Mouse (Mus musculus): ENCODE data around the gene Prss46. TPM values are rescaled to one million over a fixed set of nuclear protein-coding genes. Genes with fewer than 3 reads are reported as not detected.
"Not testable (repeated sequence)": the region's sequence is repeated elsewhere in the genome, so short reads cannot be mapped to it uniquely, and the experiment has no call there.

Prss46 gene
- not detected in 2 replicates for polyA plus RNA-seq (2016; fragmentation: Nextera tagmentation; extraction: Ambion mirVana)

- Histone ChIP-seq H3K4me3 (no peak within 1 kb of the TSS), H3K27me3 (ENCODE audit: low read depth, poor library complexity, severe bottlenecking) (no peaks in the 10 kb centered on the region), H3K36me3 (no peaks in the 10 kb centered on the region), H3K27ac (replicated peaks) (no peak within 1 kb of the TSS), H3K4me1 (0 out of 2 replicates have a peak, but pooled peaks cover 3% of the 10 kb centered on the region), H3K9me3 (replicated peaks) (no peaks in the 10 kb centered on the region)
- DNase-seq (ENCODE audit: low spot score), result no peak
- WGBS, result 89% methylated on average over 10 of the region's 10 CpGs
These were observed at the start of gene Prss46 for GRCm38 (mm10) chr9:110844206-110844605. Prss46 (plus strand) TSS chr9:110844506.

GRCm38 (mm10) chr9:110797013-110797412 is 47.3 kb upstream of the Prss46 start:
- no peak for DNase-seq (ENCODE audit: low spot score)
- no peaks in the 10 kb centered on the region for H3K27me3 ChIP-seq (ENCODE audit: low read depth, poor library complexity, severe bottlenecking)
- no peak overlapping the region for H3K4me3 ChIP-seq
- no peaks in the 10 kb centered on the region for H3K4me1 ChIP-seq
- no peaks in the 10 kb centered on the region for H3K36me3 ChIP-seq
- H3K27ac ChIP-seq (replicated peaks), result no peak overlapping the region
- H3K9me3 ChIP-seq (replicated peaks), result no peaks in the 10 kb centered on the region
- WGBS, result 82% methylated on average over 10 of the region's 10 CpGs

GRCm38 (mm10) chr9:110797866-110798265 is 46.4 kb upstream of the Prss46 start, which contains the start of gene Prss42:
Prss42 (plus strand) TSS chr9:110798166.
- no peaks in the 10 kb centered on the region for H3K4me1 ChIP-seq
- no peaks in the 10 kb centered on the region for H3K27me3 ChIP-seq (ENCODE audit: low read depth, poor library complexity, severe bottlenecking)
- no peak within 1 kb of the TSS for H3K27ac ChIP-seq (replicated peaks)
- H3K36me3 ChIP-seq, result no peaks in the 10 kb centered on the region
- no peaks in the 10 kb centered on the region for H3K9me3 ChIP-seq (replicated peaks)
- 92% methylated on average over 14 of the region's 14 CpGs for WGBS
- DNase-seq (ENCODE audit: low spot score), result no peak
- no peak within 1 kb of the TSS for H3K4me3 ChIP-seq

- Histone ChIP-seq H3K4me1 (peaks cover 4% of the 10 kb centered on the region; the same call in 1 of the 2 replicates), H3K4me3 (no peak overlapping the region), H3K27me3 (ENCODE audit: low read depth, poor library complexity, severe bottlenecking) (no peaks in the 10 kb centered on the region), H3K9me3 (replicated peaks) (no peaks in the 10 kb centered on the region), H3K27ac (replicated peaks) (no peak overlapping the region), H3K36me3 (no peaks in the 10 kb centered on the region)
- no peak for DNase-seq (ENCODE audit: low spot score)
- WGBS, result 92% methylated on average over 8 of the region's 8 CpGs
These were observed 43.3 kb upstream of the Prss46 start for GRCm38 (mm10) chr9:110800834-110801479.

GRCm38 (mm10) chr9:110803294-110803693 is 41.0 kb upstream of the Prss46 start:
- no peaks in the 10 kb centered on the region for H3K27me3 ChIP-seq (ENCODE audit: low read depth, poor library complexity, severe bottlenecking)
- 80% methylated on average over 4 of the region's 4 CpGs for WGBS
- no peak overlapping the region for H3K27ac ChIP-seq (replicated peaks)
- H3K36me3 ChIP-seq, result no peaks in the 10 kb centered on the region
- no peak for DNase-seq (ENCODE audit: low spot score)
- H3K4me1 ChIP-seq, result peaks cover 4% of the 10 kb centered on the region; the same call in 1 of the 2 replicates
- no peak overlapping the region for H3K4me3 ChIP-seq
- H3K9me3 ChIP-seq (replicated peaks), result no peaks in the 10 kb centered on the region

- no peaks in the 10 kb centered on the region for H3K9me3 ChIP-seq (replicated peaks)
- WGBS, result 91% methylated on average over 4 of the region's 4 CpGs
These were observed 34.3 kb upstream of the Prss46 start for GRCm38 (mm10) chr9:110810051-110810450.

GRCm38 (mm10) chr9:110813789-110814188 is 30.5 kb upstream of the Prss46 start, which contains the start of gene Prss44:
Prss44 (plus strand) TSS chr9:110813994.
- DNase-seq (ENCODE audit: low spot score), result no peak
- Histone ChIP-seq H3K27me3 (ENCODE audit: low read depth, poor library complexity, severe bottlenecking) (peaks cover 6% of the 10 kb centered on the region; the same call in 1 of the 2 replicates), H3K4me3 (no peak within 1 kb of the TSS), H3K36me3 (no peaks in the 10 kb centered on the region), H3K4me1 (no peaks in the 10 kb centered on the region), H3K27ac (replicated peaks) (no peak within 1 kb of the TSS), H3K9me3 (replicated peaks) (no peaks in the 10 kb centered on the region)
- WGBS, result 66% methylated on average over 18 of the region's 18 CpGs

More at GRCm38 (mm10) chr9:110810051-110810450, 34.3 kb upstream of the Prss46 start:
- no peak overlapping the region for H3K27ac ChIP-seq (replicated peaks)
- H3K36me3 ChIP-seq, result no peaks in the 10 kb centered on the region
- H3K27me3 ChIP-seq (ENCODE audit: low read depth, poor library complexity, severe bottlenecking), result peaks cover 6% of the 10 kb centered on the region; the same call in 1 of the 2 replicates
- DNase-seq (ENCODE audit: low spot score), result no peak
- H3K4me1 ChIP-seq, result no peaks in the 10 kb centered on the region
- no peak overlapping the region for H3K4me3 ChIP-seq

- not testable (repeated sequence) for DNase-seq (ENCODE audit: low spot score); H3K36me3 ChIP-seq; H3K27me3 ChIP-seq (ENCODE audit: low read depth, poor library complexity, severe bottlenecking); H3K9me3 ChIP-seq (replicated peaks); H3K4me1 ChIP-seq; H3K27ac ChIP-seq (replicated peaks); H3K4me3 ChIP-seq
These were observed 23.8 kb upstream of the Prss46 start for GRCm38 (mm10) chr9:110820546-110820945.

- Histone ChIP-seq H3K9me3 (replicated peaks) (no peaks in the 10 kb centered on the region), H3K4me1 (no peaks in the 10 kb centered on the region), H3K36me3 (no peaks in the 10 kb centered on the region), H3K4me3 (no peak overlapping the region), H3K27me3 (ENCODE audit: low read depth, poor library complexity, severe bottlenecking) (no peaks in the 10 kb centered on the region), H3K27ac (replicated peaks) (no peak overlapping the region)
- 83% methylated on average over 7 of the region's 7 CpGs for WGBS
- no peak for DNase-seq (ENCODE audit: low spot score)
These were observed 22.9 kb upstream of the Prss46 start for GRCm38 (mm10) chr9:110821436-110821835.

- Histone ChIP-seq H3K4me1 (no peaks in the 10 kb centered on the region), H3K4me3 (no peak overlapping the region), H3K9me3 (replicated peaks) (no peaks in the 10 kb centered on the region), H3K27ac (replicated peaks) (no peak overlapping the region), H3K36me3 (no peaks in the 10 kb centered on the region), H3K27me3 (ENCODE audit: low read depth, poor library complexity, severe bottlenecking) (no peaks in the 10 kb centered on the region)
- no peak for DNase-seq (ENCODE audit: low spot score)
- WGBS, result 85% methylated on average over 4 of the region's 4 CpGs
These were observed 18.9 kb upstream of the Prss46 start for GRCm38 (mm10) chr9:110825426-110825825.

- DNase-seq (ENCODE audit: low spot score), result no peak
- no peaks in the 10 kb centered on the region for H3K27me3 ChIP-seq (ENCODE audit: low read depth, poor library complexity, severe bottlenecking)
- H3K9me3 ChIP-seq (replicated peaks), result no peaks in the 10 kb centered on the region
- 83% methylated on average over 7 of the region's 7 CpGs for WGBS
- H3K4me1 ChIP-seq, result no peaks in the 10 kb centered on the region
- H3K27ac ChIP-seq (replicated peaks), result no peak overlapping the region
- H3K4me3 ChIP-seq, result no peak overlapping the region
- H3K36me3 ChIP-seq, result no peaks in the 10 kb centered on the region
These were observed 18.5 kb upstream of the Prss46 start for GRCm38 (mm10) chr9:110825832-110826231.

- H3K4me3 ChIP-seq, result no peak within 1 kb of the TSS
- H3K9me3 ChIP-seq (replicated peaks), result no peaks in the 10 kb centered on the region
- H3K36me3 ChIP-seq, result no peaks in the 10 kb centered on the region
- WGBS, result 84% methylated on average over 3 of the region's 3 CpGs
- no peaks in the 10 kb centered on the region for H3K4me1 ChIP-seq
- no peak within 1 kb of the TSS for H3K27ac ChIP-seq (replicated peaks)
- no peaks in the 10 kb centered on the region for H3K27me3 ChIP-seq (ENCODE audit: low read depth, poor library complexity, severe bottlenecking)
- DNase-seq (ENCODE audit: low spot score), result no peak
These were observed 17.9 kb upstream of the Prss46 start, which contains the start of gene Prss43 for GRCm38 (mm10) chr9:110826390-110826789. Prss43 (plus strand) TSS chr9:110826690.

GRCm38 (mm10) chr9:110833021-110833420 is 11.3 kb upstream of the Prss46 start:
- Histone ChIP-seq H3K4me3 (no peak overlapping the region), H3K27ac (replicated peaks) (no peak overlapping the region), H3K27me3 (ENCODE audit: low read depth, poor library complexity, severe bottlenecking) (no peaks in the 10 kb centered on the region), H3K4me1 (peaks cover 15% of the 10 kb centered on the region), H3K9me3 (replicated peaks) (no peaks in the 10 kb centered on the region), H3K36me3 (no peaks in the 10 kb centered on the region)
- 81% methylated on average over 5 of the region's 5 CpGs for WGBS
- DNase-seq (ENCODE audit: low spot score), result no peak

Data from midbrain, embryonic 10.5 days (tissue).